Mouse (Mus musculus): Measurements from ENCODE around the gene Dpp6. TPM values are rescaled to one million over a fixed set of nuclear protein-coding genes. Genes with fewer than 3 reads are reported as not detected.

Gene Dpp6
- polyA plus RNA-seq, 1 experiment from 2014 or later = 42.0 TPM

DNA sequence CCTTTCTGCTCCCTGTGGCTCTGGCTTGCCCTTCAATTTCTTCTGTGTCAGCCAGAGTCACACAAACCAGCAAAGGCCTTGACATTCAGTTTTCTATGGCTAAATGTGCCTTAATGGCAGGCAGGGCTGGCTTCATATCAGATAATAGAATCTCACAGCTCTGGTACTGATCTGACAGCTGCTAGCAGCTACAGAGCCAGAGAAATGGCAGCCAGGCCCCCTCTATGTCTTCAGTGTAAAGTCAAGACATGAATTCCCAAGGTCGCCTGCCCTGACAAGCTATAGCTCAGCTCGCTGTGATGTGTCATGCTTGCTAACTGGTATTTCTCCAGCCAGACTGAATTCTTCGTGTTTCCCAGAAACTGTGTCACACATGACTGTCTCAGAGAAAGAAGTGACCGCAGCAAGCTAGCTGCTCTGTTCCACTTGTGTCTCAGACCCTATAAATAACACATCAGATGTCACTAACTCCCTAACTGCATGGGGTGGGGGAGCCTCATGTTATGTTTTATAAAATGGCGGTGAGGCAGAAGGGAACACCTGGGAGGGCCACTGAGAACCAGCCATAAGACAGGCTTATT is 915.4 kb downstream of the Dpp6 start:
- H3K27ac ChIP-seq (ENCODE audit: low read length) = no peak overlapping the region
- 0 out of 2 replicates have a peak, but pooled peaks cover 3% of the 10 kb centered on the region for H3K9me3 ChIP-seq (ENCODE audit: control insufficient read depth, low read length)
- no peak overlapping the region for H3K4me2 ChIP-seq (ENCODE audit: low read length)
- H3K36me3 ChIP-seq (ENCODE audit: control insufficient read depth, insufficient read depth) = no peaks in the 10 kb centered on the region
- no peak overlapping the region for H3K4me3 ChIP-seq (replicated peaks; ENCODE audit: low read length)
- H3K4me1 ChIP-seq (replicated peaks; ENCODE audit: control insufficient read depth, insufficient read depth, low read length) = no peaks in the 10 kb centered on the region
- WGBS = 60% methylated on average over 5 of the region's 5 CpGs
- H3K9ac ChIP-seq (replicated peaks; ENCODE audit: low read depth, low read length) = no peak overlapping the region
- ATAC-seq = peak; percentile 30; the same call in 1 of the 2 replicates
- no peaks in the 10 kb centered on the region for H3K27me3 ChIP-seq (replicated peaks; ENCODE audit: control insufficient read depth, insufficient read depth, low read length)

DNA sequence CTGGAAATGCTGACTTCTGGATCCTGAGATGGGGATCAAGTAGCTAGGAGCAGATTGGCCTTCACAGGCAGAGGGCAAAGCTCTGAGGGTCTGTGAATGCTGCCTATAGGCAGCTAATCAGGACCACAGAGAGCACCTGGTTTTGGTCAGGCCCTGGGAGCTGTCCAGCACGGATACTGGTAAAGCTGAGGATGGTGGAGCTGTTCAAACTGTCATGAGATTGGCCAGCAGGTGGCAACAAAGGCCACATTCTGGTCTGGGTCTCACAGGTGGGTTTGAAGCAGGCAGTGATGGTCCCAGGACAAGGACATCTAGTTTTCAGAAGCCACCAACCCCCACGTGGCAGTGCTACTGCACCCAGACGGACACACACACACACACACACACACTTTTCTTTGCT is 920.2 kb downstream of the Dpp6 start:
- no peaks in the 10 kb centered on the region for H3K4me1 ChIP-seq (replicated peaks; ENCODE audit: control insufficient read depth, insufficient read depth, low read length)
- H3K9me3 ChIP-seq (ENCODE audit: control insufficient read depth, low read length) = 0 out of 2 replicates have a peak, but pooled peaks cover 3% of the 10 kb centered on the region
- 0 out of 2 replicates have a peak, but pooled peaks have one; percentile 19 for ATAC-seq
- H3K27ac ChIP-seq (ENCODE audit: low read length) = no peak overlapping the region
- H3K36me3 ChIP-seq (ENCODE audit: control insufficient read depth, insufficient read depth) = peaks cover 8% of the 10 kb centered on the region; the same call in 1 of the 2 replicates
- H3K4me2 ChIP-seq (ENCODE audit: low read length) = no peak overlapping the region
- WGBS = 6% methylated on average over 3 of the region's 3 CpGs
- no peak overlapping the region for H3K4me3 ChIP-seq (replicated peaks; ENCODE audit: low read length)
- H3K9ac ChIP-seq (replicated peaks; ENCODE audit: low read depth, low read length) = no peak overlapping the region
- H3K27me3 ChIP-seq (replicated peaks; ENCODE audit: control insufficient read depth, insufficient read depth, low read length) = no peaks in the 10 kb centered on the region

DNA sequence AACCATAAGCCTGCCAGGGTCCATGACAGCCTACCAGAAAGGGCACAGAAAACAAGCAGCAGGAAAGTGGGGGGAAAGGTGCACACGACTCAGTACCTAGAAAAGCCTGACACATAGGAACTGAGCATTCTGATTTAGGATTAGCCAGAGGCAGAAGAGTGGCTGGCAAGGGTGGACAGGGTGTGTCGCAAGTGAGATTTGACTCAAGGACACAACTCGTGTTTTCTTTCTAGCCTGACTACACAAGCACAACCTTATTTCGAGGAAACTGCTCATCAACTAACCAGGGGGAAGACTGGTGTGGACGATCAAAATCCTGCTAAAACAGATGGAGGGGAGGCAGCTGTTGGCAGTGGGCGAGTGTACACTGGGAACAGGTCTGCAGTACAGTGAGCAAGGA is 922.2 kb downstream of the Dpp6 start:
- H3K9me3 ChIP-seq (ENCODE audit: control insufficient read depth, low read length) = 0 out of 2 replicates have a peak, but pooled peaks cover 3% of the 10 kb centered on the region
- no peak overlapping the region for H3K27ac ChIP-seq (ENCODE audit: low read length)
- no peak overlapping the region for H3K4me3 ChIP-seq (replicated peaks; ENCODE audit: low read length)
- no peak overlapping the region for H3K9ac ChIP-seq (replicated peaks; ENCODE audit: low read depth, low read length)
- H3K27me3 ChIP-seq (replicated peaks; ENCODE audit: control insufficient read depth, insufficient read depth, low read length) = no peaks in the 10 kb centered on the region
- 84% methylated on average over 6 of the region's 6 CpGs for WGBS
- no peak overlapping the region for H3K4me2 ChIP-seq (ENCODE audit: low read length)
- no peak for ATAC-seq
- peaks cover 22% of the 10 kb centered on the region for H3K36me3 ChIP-seq (ENCODE audit: control insufficient read depth, insufficient read depth)
- no peaks in the 10 kb centered on the region for H3K4me1 ChIP-seq (replicated peaks; ENCODE audit: control insufficient read depth, insufficient read depth, low read length)

DNA sequence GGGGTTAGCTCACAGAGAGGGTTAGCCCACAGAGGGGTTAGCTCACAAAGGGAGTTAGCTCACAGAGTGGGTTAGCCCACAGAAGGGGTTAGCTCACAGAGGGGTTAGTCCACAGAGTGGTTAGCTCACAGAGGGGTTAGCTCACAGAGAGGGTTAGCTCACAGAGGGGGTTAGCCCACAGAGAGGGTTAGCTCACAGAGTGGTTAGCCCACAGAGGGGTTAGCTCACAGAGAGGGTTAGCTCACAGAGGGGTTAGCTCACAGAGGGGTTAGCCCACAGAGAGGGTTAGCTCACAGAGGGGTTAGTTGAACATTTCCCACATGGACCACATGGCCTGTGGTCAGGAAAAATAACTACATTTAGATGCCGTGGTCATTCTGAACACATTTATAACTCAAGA is 927.9 kb downstream of the Dpp6 start:
- H3K9ac ChIP-seq (replicated peaks; ENCODE audit: low read depth, low read length) = no peak overlapping the region
- H3K9me3 ChIP-seq (ENCODE audit: control insufficient read depth, low read length) = no peaks in the 10 kb centered on the region
- ATAC-seq = no peak
- WGBS = 83% methylated on average over 1 of the region's 1 CpGs
- H3K36me3 ChIP-seq (ENCODE audit: control insufficient read depth, insufficient read depth) = peaks cover 35% of the 10 kb centered on the region
- no peak overlapping the region for H3K4me2 ChIP-seq (ENCODE audit: low read length)
- H3K27ac ChIP-seq (ENCODE audit: low read length) = no peak overlapping the region
- H3K4me1 ChIP-seq (replicated peaks; ENCODE audit: control insufficient read depth, insufficient read depth, low read length) = no peaks in the 10 kb centered on the region
- H3K27me3 ChIP-seq (replicated peaks; ENCODE audit: control insufficient read depth, insufficient read depth, low read length) = no peaks in the 10 kb centered on the region
- H3K4me3 ChIP-seq (replicated peaks; ENCODE audit: low read length) = no peak overlapping the region

DNA sequence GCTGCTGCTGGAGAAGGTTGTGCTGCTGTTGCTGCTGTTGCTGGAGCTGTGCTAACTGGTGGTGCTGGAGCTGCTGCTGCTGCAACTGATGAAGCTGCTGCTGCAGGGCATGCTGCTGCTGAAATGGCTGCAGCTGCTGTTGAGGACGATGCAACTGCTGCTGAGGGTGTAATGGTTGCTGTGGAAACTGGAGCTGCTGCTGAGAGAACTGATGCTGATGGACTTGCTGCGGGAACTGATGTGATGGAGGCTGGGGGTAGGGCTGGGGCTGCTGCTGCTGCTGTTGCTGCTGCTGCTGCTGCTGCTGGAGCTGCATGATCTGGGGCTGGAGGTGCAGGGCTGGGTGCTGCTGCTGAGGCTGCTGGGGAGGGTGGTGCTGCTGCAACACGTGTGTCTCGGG is 948.8 kb downstream of the Dpp6 start:
- Histone ChIP-seq H3K36me3 (ENCODE audit: control insufficient read depth, insufficient read depth) (peaks cover 10% of the 10 kb centered on the region), H3K27ac (ENCODE audit: low read length) (no peak overlapping the region)
- ATAC-seq = peak; percentile 38

DNA sequence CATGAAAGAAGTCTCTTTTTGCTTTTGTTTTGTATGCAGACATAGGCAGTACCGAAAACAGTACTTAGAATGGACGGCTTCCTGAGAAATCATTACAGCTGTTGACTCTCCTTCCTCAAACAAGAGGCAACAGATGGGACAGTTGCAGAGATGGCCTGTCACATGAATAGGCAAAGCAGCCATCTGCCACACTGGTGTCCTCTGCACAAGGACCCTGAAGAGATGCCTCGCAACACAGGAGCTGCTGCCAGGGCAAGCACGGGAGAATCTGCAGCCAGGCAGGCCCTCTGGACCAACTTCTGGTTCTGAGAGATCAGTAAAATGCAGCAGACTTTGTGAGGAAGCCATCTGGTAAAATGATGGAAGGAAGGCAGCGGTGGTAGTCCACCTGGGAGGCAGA is 950.9 kb downstream of the Dpp6 start:
- WGBS = 66% methylated on average over 5 of the region's 5 CpGs
- Histone ChIP-seq H3K27ac (ENCODE audit: low read length) (no peak overlapping the region), H3K9ac (replicated peaks; ENCODE audit: low read depth, low read length) (no peak overlapping the region), H3K36me3 (ENCODE audit: control insufficient read depth, insufficient read depth) (peaks cover 21% of the 10 kb centered on the region), H3K9me3 (ENCODE audit: control insufficient read depth, low read length) (no peaks in the 10 kb centered on the region), H3K27me3 (replicated peaks; ENCODE audit: control insufficient read depth, insufficient read depth, low read length) (no peaks in the 10 kb centered on the region), H3K4me3 (replicated peaks; ENCODE audit: low read length) (no peak overlapping the region), H3K4me2 (ENCODE audit: low read length) (no peak overlapping the region), H3K4me1 (replicated peaks; ENCODE audit: control insufficient read depth, insufficient read depth, low read length) (no peaks in the 10 kb centered on the region)
- no peak for ATAC-seq

More for the DNA sequence above, 948.8 kb downstream of the Dpp6 start:
- no peak overlapping the region for H3K4me3 ChIP-seq (replicated peaks; ENCODE audit: low read length)
- no peaks in the 10 kb centered on the region for H3K9me3 ChIP-seq (ENCODE audit: control insufficient read depth, low read length)
- H3K27me3 ChIP-seq (replicated peaks; ENCODE audit: control insufficient read depth, insufficient read depth, low read length) = no peaks in the 10 kb centered on the region
- no peak overlapping the region for H3K9ac ChIP-seq (replicated peaks; ENCODE audit: low read depth, low read length)
- no peak overlapping the region for H3K4me2 ChIP-seq (ENCODE audit: low read length)
- H3K4me1 ChIP-seq (replicated peaks; ENCODE audit: control insufficient read depth, insufficient read depth, low read length) = no peaks in the 10 kb centered on the region
- 78% methylated on average over 4 of the region's 4 CpGs for WGBS

All from forebrain, embryonic 16.5 days (tissue).